ENCODE assay signal across 23 mouse cellular contexts in the genomic region with DNA sequence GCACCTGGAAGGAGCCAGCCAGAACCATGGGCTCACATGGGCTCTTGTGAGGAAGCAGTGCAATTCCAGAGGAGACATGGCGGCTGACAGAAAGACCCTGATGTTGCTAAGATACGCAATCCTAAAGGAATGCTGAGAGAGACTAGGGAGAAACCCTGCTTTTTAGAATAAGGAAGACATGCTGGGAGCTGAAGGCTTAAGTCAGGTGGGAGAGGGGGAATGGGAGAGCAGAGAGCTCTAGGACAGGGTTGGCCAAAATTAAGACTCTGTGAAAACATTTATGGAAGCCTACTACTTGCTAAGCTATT.
DNase-seq lines count a peak whose midpoint lies in the region; ATAC-seq and TF ChIP-seq lines count a peak whose summit lies in the region.
"Had no signal": no experiment of that assay in that cellular context is flagged by ENCODE, and none has a peak within 500 bp of the region (broad histone marks: within the 10 kb centered on the region; RNA-seq: fewer than 3 reads in every experiment).

No protein-coding gene starts in this region.

- H3K27ac ChIP-seq in forebrain, postnatal 0 days (ENCODE audit: low read depth, low read length) = no peak overlapping the region
- no peak overlapping the region for H3K27ac ChIP-seq in forebrain, embryonic 12.5 days
- peak overlapping the region; percentile 32 for H3K27ac ChIP-seq in lung, embryonic 14.5 days (ENCODE audit: low read depth)
- peak overlapping the region; percentile 73 for H3K27ac ChIP-seq in limb, embryonic 10.5 days
- H3K27ac ChIP-seq: forebrain, embryonic 13.5 days; gastrocnemius, adult 2 months; hindbrain, embryonic 12.5 days; liver, embryonic 14.5 days; midbrain, embryonic 12.5 days; neural tube, embryonic 15.5 days had no signal

- no peaks in the 10 kb centered on the region for H3K36me3 ChIP-seq in forebrain, postnatal 0 days (ENCODE audit: insufficient read depth)
- H3K36me3 ChIP-seq in forebrain, embryonic 12.5 days (replicated peaks) = no peaks in the 10 kb centered on the region
- no peaks in the 10 kb centered on the region for H3K36me3 ChIP-seq in lung, embryonic 14.5 days (ENCODE audit: insufficient read depth)
- H3K36me3 ChIP-seq in limb, embryonic 10.5 days = no peaks in the 10 kb centered on the region
- H3K36me3 ChIP-seq: G1E; heart, embryonic 12.5 days; hindbrain, embryonic 12.5 days; midbrain, embryonic 12.5 days; neural tube, embryonic 15.5 days had no signal

- no peak for DNase-seq in forebrain, postnatal 0 days
- DNase-seq in lung, embryonic 14.5 days = no peak
- DNase-seq in lung, postnatal 14 days = no peak
- DNase-seq in limb, embryonic 10.5 days (ENCODE audit: low spot score) = no peak
- no peak for DNase-seq in gastrocnemius, postnatal 25 days
- DNase-seq in yolk sac, embryonic 10.5 days (ENCODE audit: low spot score) = no peak
- DNase-seq: adrenal gland, adult 2 months; B cell, adult 2 months; gastrocnemius, adult 2 months; heart, postnatal 10 days; kidney, adult 9 months; kidney, postnatal 14 days; right cerebral cortex, adult 18-20 months had no signal

- WGBS in forebrain, postnatal 0 days = 75% methylated on average over 2 of the region's 2 CpGs
- 57% methylated on average over 2 of the region's 2 CpGs for WGBS in forebrain, embryonic 12.5 days
- WGBS in lung, embryonic 14.5 days = 76% methylated on average over 2 of the region's 2 CpGs
- WGBS in limb, embryonic 10.5 days = 90% methylated on average over 2 of the region's 2 CpGs

- no peak overlapping the region for H3K4me2 ChIP-seq in forebrain, postnatal 0 days (ENCODE audit: low read depth)
- no peak overlapping the region for H3K4me2 ChIP-seq in forebrain, embryonic 12.5 days
- no peak overlapping the region for H3K4me2 ChIP-seq in lung, embryonic 14.5 days
- H3K4me2 ChIP-seq: forebrain, embryonic 13.5 days; heart, embryonic 12.5 days; hindbrain, embryonic 12.5 days; midbrain, embryonic 12.5 days; neural tube, embryonic 15.5 days had no signal

- TF ChIP-seq CTCF in forebrain, postnatal 0 days (IDR thresholded peaks at IDR 0.05; ENCODE audit: low read depth) = no peak
- no peak for TF ChIP-seq CTCF in lung, embryonic 14.5 days (IDR thresholded peaks at IDR 0.05; ENCODE audit: low read depth)

- no peak overlapping the region for H3K9ac ChIP-seq in forebrain, postnatal 0 days
- H3K9ac ChIP-seq in forebrain, embryonic 12.5 days = no peak overlapping the region
- no peak overlapping the region for H3K9ac ChIP-seq in lung, embryonic 14.5 days
- H3K9ac ChIP-seq: forebrain, embryonic 13.5 days; heart, embryonic 12.5 days; hindbrain, embryonic 12.5 days; liver, embryonic 14.5 days; midbrain, embryonic 12.5 days; neural tube, embryonic 15.5 days had no signal

- no peaks in the 10 kb centered on the region for H3K27me3 ChIP-seq in forebrain, postnatal 0 days (ENCODE audit: insufficient read depth, low read length)
- peaks cover 9% of the 10 kb centered on the region for H3K27me3 ChIP-seq in forebrain, embryonic 12.5 days
- H3K27me3 ChIP-seq in lung, embryonic 14.5 days (ENCODE audit: insufficient read depth, low read length) = no peaks in the 10 kb centered on the region
- no peaks in the 10 kb centered on the region for H3K27me3 ChIP-seq in limb, embryonic 10.5 days (ENCODE audit: low read depth, poor library complexity, severe bottlenecking)
- H3K27me3 ChIP-seq: CH12.LX; heart, embryonic 12.5 days; hindbrain, embryonic 12.5 days; midbrain, embryonic 12.5 days; neural tube, embryonic 15.5 days; Patski had no signal

- peaks cover 16% of the 10 kb centered on the region; the same call in 1 of the 2 replicates for H3K4me1 ChIP-seq in forebrain, postnatal 0 days (ENCODE audit: insufficient read depth)
- H3K4me1 ChIP-seq in forebrain, embryonic 12.5 days = peaks cover 27% of the 10 kb centered on the region
- H3K4me1 ChIP-seq in lung, embryonic 14.5 days (ENCODE audit: insufficient read depth) = peaks cover 31% of the 10 kb centered on the region
- H3K4me1 ChIP-seq in limb, embryonic 10.5 days = peaks cover 40% of the 10 kb centered on the region

- H3K4me3 ChIP-seq in forebrain, postnatal 0 days (ENCODE audit: low read depth, low read length) = no peak overlapping the region
- H3K4me3 ChIP-seq in forebrain, embryonic 12.5 days (replicated peaks) = no peak overlapping the region
- H3K4me3 ChIP-seq in lung, embryonic 14.5 days (ENCODE audit: low read depth, low read length) = no peak overlapping the region
- H3K4me3 ChIP-seq in limb, embryonic 10.5 days = no peak overlapping the region
- H3K4me3 ChIP-seq: forebrain, embryonic 13.5 days; gastrocnemius, adult 2 months; heart, embryonic 12.5 days; hindbrain, embryonic 12.5 days; midbrain, embryonic 12.5 days; neural tube, embryonic 15.5 days had no signal

- ATAC-seq in forebrain, postnatal 0 days = 0 out of 2 replicates have a peak, but pooled peaks have one; percentile 11
- no peak for ATAC-seq in forebrain, embryonic 12.5 days (ENCODE audit: low FRiP score)
- ATAC-seq in lung, embryonic 14.5 days (ENCODE audit: insufficient read depth) = no peak
- ATAC-seq: forebrain, embryonic 13.5 days; Patski had no signal

- H3K9me3 ChIP-seq in forebrain, postnatal 0 days (ENCODE audit: low read length) = no peaks in the 10 kb centered on the region
- H3K9me3 ChIP-seq in forebrain, embryonic 12.5 days = no peaks in the 10 kb centered on the region
- no peaks in the 10 kb centered on the region for H3K9me3 ChIP-seq in lung, embryonic 14.5 days (ENCODE audit: low read depth, low read length)
- H3K9me3 ChIP-seq in limb, embryonic 10.5 days (replicated peaks) = no peaks in the 10 kb centered on the region
- H3K9me3 ChIP-seq: forebrain, embryonic 13.5 days; G1E; heart, embryonic 12.5 days; hindbrain, embryonic 12.5 days; midbrain, embryonic 12.5 days; neural tube, embryonic 15.5 days had no signal

Comparison
In these comparisons a context has a peak if more than half of its experiments do, and no peak if none do; other contexts are left out.
1. H3K27ac ChIP-seq: peak in lung, embryonic 14.5 days (single experiment) and limb, embryonic 10.5 days (single experiment); none in forebrain, postnatal 0 days (single experiment) and forebrain, embryonic 12.5 days (single experiment).